Mouse (Mus musculus): ENCODE measurements around the gene Ifitm10. TPM values are rescaled to one million over a fixed set of nuclear protein-coding genes. Genes with fewer than 3 reads are reported as not detected.
"Not testable (repeated sequence)": the region's sequence is repeated elsewhere in the genome, so short reads cannot be mapped to it uniquely, and the experiment has no call there.

Ifitm10 gene
- total RNA-seq (2015): not detected in 2 replicates
- not detected in 2 replicates for total RNA-seq (2017)

DNA sequence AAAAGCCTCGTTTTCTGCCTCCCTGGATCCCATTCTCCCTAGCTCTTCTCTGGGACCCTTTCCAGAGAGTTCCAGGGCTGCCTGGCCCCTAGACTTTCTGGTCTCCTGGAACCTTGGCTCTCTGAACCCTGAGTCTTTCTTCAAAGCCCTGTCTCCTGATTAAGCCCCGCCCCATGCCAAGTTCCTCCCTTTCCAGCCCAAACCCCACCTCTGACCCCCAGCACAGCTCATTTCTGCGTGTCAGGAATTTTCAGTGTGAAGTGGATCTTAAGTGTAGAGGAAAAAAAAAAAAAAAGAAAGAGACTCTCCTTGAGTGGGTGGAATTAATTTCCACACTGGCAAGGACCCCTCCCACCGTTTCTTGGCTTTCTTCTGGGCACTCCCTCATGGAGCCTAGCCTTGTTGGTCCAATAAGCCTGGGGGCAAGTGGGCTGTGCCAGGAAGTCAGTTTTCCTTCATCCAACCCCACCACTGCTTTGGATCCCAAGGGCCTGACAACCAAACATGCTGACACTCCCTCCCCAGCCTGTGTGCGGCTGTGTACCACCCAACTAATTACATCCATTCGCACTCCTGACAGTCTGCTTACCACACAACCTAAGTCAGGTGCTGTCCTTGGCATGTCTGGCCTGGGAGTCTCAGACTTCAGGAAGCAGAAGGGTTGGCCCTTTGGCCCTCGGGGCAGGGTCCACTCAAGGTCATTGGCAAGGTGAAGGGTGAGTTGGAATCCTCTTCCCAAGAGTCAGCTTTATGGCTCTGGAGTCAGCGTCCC lies at the start of gene Ifitm10:
Gene Ifitm10, minus strand, starts transcription at position 113 of the 772 bp plus-strand sequence.
- ATAC-seq (replicated peaks; ENCODE audit: poor library complexity): no peak

DNA sequence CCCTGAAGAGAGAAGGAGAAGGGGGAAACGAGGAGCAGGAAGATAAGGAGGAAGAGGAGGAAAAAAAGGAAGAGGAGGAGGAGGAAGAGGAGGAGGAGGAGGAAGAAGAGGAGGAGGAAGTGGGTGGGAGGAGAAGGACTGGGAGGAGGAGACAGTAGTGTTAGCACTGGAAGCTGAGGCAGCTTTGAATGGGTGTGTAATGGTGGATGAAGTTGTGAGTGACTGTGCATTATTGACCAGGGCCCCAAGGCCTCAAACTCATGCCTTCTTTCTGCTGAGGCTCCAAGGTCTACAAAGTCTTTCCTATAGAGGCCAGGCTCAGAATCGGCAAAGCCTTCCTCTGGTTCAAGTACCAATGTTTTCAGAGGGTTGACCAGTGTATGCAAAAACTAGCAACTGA lies 48.3 kb upstream of the Ifitm10 start:
- no peak for ATAC-seq (replicated peaks; ENCODE audit: poor library complexity)

DNA sequence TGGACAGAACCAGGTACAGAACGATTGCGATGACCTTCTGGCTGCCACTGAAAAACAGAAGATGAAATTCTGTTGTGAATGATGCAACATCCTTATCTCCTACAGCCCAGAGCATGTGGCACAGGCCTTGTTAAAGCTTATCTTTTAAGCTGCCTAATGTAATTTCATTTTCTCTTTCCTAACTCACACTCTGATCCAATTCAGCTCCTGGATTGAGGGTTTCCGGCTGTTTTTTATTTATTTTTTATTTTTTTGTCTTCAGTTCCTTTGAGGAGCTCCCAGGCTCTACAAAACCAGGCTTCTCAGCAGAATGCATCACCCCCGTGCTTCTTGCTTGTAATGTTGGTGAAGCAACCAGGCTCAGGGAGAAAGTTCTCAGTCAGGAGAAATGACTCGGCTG lies 46.3 kb upstream of the Ifitm10 start:
- ATAC-seq (replicated peaks; ENCODE audit: poor library complexity): peak; percentile 84

DNA sequence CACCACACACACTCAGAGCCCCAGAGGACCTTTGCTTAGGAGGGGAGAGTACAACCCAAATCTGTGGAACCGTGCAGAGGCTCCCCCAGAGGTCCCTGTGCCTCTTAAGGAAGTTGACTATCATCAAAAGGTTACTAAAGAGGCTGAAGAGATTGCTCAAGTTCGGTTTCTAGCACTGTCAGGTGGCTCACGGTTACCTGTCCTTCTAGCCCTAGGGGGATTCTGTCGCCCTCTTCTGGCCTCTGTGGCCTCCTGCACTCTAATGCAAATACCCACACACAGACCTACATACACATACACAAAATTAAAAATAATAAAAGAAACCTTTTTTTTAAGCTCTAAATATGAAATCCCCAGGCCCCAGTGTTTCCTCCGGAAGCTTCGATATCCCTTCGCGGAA lies 45.1 kb upstream of the Ifitm10 start:
- ATAC-seq (replicated peaks; ENCODE audit: poor library complexity): 0 out of 2 replicates have a peak, but pooled peaks have one; percentile 3

DNA sequence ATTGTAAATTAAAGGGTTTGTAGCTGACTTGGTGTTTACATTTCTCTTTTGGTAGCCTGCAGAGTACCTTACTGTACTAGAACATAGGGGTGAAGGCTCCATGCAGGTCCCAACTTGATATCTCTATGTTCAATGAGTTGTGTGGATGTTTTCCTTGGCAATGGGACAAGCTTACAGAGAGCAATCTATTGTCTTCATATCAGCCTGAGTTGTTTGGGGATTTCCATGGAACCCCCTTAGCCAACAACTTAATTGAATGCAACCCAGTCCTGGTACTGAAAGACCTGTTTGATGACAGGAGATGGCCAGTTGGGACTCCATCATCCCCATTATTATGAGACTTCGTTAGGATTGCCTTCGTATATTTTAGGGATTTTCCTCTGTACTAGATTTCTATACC lies 44.5 kb upstream of the Ifitm10 start:
- no peak for ATAC-seq (replicated peaks; ENCODE audit: poor library complexity)

DNA sequence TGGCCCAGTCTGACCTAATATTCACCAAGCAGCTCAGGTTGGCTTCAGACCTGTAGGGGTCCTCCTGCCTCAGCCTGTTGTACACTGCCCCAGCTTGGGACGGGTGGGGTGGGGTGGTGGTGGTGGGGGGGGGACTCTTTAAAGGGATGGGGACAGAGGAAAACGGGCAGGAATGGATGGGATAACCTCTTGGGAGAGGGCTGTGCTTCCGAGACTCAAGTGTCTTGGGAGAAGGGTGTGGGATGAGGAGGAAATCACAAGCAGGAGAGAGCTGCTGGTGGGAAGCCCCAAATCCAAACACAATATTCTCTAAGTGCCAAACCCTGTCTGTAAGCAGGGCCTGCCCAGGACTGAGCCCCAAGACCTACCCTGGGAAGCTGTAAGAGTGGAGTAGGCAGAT lies 42.7 kb upstream of the Ifitm10 start:
- no peak for ATAC-seq (replicated peaks; ENCODE audit: poor library complexity)

DNA sequence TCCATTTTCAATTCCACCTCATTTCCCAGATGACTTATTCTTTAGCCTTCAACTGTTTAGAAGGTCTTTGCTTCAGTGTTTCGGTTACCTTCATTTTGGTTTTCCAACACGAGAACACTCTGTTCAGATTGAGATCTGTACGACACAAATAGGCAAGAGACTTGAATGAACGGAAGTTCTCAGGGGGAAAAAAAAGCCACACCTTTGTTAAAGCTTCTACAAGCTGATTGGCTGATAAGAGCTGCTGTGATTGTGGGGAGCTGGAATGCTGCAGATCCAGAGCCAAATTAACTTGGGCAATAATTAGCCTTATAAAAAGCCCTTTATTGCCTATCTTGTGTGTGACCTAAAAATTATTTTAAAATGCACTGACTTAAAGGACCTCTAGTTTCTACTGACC lies 41.8 kb upstream of the Ifitm10 start:
- ATAC-seq (replicated peaks; ENCODE audit: poor library complexity): no peak

DNA sequence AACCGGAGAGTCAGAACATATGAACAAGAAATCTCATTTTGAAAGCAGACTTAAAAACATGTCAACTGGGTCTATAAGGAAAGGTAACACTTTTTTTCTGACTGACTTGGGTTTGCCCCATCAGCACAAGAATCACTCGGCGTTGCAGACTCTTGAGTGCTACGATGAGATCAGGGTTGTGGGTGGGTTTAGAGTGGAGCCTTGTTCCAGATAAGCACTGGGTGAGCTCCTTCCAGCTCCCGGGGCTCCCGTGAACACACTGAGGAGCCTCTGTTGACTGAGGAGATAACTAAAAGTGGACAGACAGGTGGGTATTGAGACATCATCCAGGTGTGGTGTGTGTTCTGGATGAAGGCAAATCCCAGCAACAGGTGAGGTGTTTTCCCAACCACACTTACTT lies 39.7 kb upstream of the Ifitm10 start:
- peak; percentile 50; the same call in 1 of the 2 replicates for ATAC-seq (replicated peaks; ENCODE audit: poor library complexity)

DNA sequence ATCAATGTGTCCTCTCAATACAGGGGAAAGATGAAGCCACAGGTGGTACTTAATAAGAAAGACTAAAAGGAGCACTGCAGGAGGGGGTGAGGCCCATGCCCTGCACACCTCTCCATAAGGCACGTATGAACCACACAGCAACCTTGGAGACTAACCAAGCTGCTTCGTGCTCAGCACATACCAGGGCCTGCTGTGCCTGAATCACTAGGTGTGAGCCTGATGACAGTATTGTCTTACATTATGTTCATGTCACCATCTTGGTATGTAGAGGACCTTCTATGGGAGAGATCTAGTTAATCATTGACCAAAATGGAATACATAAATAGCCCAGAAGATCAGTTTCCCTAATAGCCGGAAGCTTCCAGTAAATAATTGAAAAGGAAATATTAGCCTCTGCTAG lies 36.0 kb upstream of the Ifitm10 start:
- ATAC-seq (replicated peaks; ENCODE audit: poor library complexity): no peak

DNA sequence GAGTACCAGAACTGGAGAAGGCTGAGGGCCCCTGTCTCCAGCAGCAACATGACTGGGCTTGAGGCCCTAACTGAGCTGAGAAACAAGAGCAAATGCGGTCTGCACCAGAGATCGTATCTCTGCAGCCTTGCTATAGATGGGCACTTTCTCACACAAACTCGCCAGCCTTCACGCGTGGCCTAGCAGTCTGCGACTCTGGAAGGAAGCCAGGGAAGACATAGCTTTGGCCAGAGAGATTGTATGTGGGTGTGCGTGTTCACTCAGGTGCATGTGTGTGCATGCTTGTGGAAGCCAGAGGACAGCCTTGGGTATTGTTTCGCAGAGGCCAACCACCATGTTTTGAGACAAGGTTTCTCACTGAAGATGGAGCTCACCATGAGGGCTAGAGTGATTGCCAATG lies 35.1 kb upstream of the Ifitm10 start:
- ATAC-seq (replicated peaks; ENCODE audit: poor library complexity): no peak

DNA sequence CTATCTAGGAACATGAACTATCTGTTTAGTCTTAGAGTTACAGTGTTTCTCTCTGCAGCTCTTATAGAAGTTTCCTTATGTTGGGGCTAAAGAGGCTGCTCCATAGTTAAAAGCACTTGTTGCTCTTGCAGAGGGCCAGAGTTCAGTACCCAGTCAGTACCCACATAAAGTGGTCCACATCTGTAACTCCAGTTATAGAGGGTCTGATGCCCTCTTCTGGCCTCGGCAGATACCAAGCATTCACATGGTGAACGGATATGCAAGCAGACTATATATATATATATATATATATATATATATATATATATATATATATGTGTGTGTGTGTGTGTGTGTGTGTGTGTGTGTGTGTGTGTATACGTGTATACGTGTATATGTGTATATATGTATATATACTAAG lies 34.4 kb upstream of the Ifitm10 start:
- 0 out of 2 replicates have a peak, but pooled peaks have one; percentile 36 for ATAC-seq (replicated peaks; ENCODE audit: poor library complexity)

DNA sequence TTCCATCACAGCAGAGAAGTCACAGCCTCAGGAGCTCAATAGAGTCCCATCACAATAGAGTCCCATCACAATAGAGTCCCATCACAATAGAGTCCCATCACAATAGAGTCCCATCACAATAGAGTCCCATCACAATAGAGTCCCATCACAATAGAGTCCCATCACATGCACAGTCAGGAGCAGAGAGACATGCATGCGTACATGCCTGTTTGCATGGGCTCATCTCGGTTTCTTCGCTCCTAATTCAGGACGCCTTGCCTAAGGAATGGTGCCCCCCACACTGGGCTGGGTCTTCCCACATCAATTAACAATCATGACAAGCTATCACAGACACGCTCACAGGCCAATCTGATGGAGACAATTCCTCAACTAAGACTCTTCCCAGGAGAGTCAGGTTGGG lies 31.6 kb upstream of the Ifitm10 start:
- not testable (repeated sequence) for ATAC-seq (replicated peaks; ENCODE audit: poor library complexity)

DNA sequence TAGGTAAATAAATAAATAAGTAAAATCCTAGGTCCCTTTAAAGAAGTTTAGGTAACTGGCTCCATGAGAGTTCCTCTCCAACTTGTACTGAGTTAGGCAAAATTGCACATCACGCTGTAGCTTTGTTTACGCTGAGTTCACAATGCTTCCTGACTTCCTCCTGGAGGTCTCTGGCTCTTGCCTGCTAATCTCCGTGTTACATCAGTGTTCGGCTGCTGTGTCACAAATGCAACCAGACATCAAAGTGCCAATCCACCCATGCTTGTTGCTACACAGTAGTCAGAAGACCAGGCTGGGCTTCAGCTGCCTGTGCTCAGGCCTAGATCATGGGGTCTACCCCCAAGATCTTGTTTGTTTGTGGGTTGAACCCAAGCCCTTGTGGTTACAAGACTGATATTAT lies 30.0 kb upstream of the Ifitm10 start:
- peak; percentile 71 for ATAC-seq (replicated peaks; ENCODE audit: poor library complexity)

DNA sequence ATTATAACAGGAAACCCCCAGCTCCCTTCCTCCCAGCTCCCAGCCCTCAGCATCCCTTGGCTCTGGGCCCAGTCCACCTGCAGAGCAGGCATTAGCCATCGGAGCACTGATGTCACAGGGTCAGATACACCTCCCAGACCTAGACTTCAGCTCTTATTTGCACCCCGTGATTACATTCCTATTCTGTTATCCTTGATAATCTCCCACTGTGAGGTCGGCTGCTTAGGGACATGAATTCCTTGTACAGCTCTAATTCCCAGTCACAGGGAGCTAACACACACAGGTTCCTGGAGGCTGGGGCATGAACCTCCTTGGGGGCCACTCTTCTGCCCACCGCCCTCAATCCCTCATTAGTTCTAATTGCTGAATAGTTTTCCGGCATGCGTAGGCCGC lies 27.2 kb upstream of the Ifitm10 start:
- ATAC-seq (replicated peaks; ENCODE audit: poor library complexity): no peak

DNA sequence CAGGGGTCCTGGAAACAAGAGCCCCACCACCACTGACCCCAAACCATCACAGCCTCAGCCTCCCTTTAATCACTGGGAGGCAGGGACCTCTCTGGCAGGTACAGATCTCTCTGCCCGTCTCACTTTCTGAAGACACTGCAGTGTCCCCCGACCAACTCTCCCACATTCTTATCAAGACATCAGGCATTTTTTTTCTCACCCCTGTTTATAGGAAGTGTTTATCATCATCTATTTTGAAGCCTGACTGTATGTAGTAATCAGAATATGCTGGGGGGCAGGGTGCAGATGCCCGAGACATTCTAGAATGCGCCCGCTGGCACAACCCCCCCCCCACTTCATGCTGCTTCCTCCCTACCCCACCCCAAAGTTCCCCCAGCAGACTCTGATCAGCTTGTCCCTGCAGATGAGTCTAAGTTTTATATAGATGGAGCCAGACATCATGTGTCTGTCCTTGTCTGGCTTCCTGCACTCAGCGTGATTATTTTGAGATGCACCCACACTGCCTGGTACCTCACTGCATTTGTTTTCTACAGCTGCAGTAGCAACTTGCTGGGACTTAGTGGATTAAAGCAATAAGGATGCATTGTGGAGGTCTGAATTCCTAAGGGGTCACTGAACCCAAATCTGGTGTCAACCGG lies 26.7 kb upstream of the Ifitm10 start:
- no peak for ATAC-seq (replicated peaks; ENCODE audit: poor library complexity)

DNA sequence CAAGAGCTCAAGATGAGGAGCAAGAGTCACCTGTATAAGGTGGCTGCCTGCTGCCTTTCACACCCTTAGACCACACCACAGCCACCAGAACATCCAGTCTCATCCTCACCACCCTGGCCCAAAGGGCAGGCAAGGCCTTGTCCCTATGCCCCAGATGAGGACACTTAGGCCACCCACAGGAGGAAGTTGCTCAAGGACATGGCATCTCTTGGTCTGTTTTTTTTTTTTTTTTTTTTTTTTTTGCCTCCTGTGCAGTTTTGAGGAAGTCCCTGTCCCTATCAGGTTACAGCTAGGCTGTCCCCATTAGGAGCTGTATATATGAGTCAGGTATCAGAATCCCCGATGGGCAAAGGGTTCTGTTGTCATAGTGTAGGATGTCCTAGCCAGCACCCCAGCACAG lies 25.7 kb upstream of the Ifitm10 start:
- peak; percentile 51 for ATAC-seq (replicated peaks; ENCODE audit: poor library complexity)

DNA sequence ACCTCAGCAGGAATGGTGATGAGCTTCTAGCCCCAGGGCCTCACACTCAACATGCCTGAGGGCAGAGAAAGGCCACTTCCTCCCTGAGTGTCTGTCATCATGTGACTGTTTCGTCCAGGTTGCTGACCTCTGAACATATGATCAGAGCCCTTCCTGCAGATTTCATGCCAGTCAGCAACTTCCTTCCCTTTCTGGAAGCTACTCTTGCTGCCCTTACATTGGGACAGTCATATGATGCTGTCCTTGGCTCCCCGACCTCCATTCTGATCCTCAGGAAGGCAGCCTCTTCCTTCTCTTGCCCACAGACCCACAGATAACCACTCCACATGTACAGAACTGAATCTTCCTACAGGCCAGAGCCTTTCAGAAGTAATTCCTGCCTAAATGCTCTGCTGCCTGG lies 24.5 kb upstream of the Ifitm10 start:
- ATAC-seq (replicated peaks; ENCODE audit: poor library complexity): peak; percentile 35

DNA sequence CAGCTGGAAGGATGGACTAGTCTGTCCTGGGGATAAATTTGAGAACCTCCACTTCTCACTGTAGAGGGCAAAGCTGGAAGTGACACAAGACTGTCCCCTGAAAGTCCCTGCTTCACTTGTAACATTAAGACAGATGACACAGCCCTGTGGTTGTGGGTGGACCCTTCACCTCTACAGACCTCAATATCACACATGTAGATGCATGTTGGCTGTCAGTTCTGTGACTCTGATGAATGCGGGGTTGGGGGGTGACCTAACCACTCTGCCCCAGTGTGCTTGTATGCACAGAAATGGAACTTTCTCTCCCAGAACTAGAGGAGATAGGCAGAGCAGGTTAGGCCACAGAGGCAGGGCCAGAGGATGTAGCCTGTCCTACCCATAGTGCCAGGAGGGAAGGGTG lies 23.1 kb upstream of the Ifitm10 start:
- ATAC-seq (replicated peaks; ENCODE audit: poor library complexity): no peak

DNA sequence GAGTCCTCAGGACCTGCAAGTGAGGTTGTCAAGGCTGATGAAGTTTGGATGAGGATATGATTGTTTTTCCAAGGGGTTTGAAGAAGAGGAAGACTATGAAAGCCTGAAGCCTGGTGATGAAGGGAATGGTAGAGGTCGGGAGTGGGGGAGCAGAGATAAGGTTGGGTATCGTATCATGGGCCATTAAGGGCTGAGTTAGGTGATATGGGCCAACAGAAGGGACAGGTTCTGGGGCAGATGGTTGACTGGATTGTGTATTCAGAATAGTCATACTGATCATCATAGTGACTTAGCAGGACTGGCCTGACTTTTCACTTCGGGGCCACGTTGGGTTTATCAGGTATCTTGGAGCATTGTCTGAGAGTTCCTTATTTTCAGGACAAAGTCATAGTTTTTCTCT lies 21.9 kb upstream of the Ifitm10 start:
- ATAC-seq (replicated peaks; ENCODE audit: poor library complexity): no peak

DNA sequence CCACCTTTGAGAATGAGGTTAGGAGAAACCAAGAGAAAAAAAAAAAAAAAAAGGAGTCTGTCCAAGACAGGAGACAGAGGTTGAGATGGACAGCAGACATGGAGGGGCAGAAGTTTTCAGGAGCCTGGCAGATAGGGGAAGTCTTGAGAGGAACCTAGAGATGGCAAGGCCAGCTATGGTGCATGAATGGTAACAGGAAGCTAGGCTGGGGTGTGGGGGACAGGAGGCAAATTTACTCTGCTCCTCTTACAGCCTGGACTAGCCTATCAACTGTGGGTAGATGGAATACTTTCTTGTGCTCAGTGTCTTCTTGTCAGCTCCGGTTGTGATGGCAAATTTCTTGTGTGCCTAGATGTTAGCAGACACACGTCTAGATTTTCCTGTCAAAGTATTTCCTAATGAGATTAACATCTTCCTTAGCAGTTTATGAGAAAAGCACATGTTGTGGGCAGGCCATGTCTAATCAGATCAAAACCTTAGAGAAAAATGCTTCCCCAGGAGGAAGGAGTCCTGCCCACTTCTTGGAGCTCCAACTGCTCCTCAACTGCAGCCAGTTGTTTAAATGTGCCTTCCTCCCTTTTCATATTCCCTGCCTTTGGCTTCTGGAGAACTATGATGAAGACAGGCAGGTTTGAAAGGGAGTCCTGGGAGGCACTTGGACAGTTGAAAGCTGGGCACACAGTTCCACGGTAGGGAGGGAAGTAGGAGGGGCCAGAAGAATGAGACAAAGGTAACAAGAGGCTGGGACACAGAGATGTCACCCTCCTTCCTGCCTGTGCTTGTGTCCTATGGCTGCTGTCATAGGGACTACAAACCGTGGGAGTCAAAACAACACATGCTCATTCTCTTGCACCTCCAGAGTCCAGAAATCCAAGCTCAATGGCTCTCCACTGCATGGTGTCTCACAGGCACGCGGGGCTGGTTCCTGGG lies 21.0 kb upstream of the Ifitm10 start:
- peak; percentile 12; the same call in 1 of the 2 replicates for ATAC-seq (replicated peaks; ENCODE audit: poor library complexity)

DNA sequence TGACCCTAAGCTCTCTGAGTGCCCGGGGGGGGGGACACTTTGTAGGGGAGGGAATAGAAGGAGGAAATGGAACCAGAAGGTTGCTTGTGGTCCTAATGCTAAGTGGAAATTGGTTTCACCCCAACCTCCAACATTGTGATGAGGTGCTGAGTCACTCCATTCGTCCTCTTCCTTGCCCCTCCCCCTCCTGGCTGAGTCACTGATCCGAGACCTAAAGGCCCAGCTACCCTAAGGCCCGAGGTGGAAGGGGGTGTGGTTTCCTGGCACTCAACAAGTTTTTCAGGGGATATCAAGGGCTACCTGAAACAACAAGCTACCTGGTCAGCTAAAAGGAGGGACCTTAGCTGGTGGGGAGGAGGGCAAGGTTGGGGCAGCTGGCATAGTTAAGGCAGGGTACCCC lies 19.6 kb upstream of the Ifitm10 start:
- ATAC-seq (replicated peaks; ENCODE audit: poor library complexity): peak; percentile 54

Data from megakaryocyte progenitor cell, adult 5-6 weeks (primary cell).